Mouse (Mus musculus): ENCODE results near the gene Gjd3. TPM values are rescaled to one million over a fixed set of nuclear protein-coding genes. Genes with fewer than 3 reads are reported as not detected.

Gjd3 gene
- polyA plus RNA-seq, 1 experiment = 0.56 TPM

DNA sequence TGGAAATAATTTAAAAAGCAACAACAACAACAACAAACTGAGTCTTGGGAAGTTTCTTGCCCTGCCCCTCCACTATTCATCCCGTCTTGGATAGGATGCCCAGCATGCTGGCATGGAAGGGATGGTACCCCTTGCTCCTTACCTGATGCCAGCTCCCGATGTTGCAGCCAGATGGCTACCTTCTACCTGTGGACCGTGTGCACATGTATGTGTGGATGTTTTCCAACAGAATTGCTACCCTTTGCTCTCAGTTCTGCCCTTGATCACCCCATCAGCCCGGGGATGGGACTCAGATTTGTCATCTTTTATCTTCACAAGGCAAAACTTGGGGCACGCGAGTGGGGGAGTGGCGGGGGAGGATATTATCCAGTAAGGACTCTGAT, 44.1 kb downstream of the Gjd3 start:
- Histone ChIP-seq H3K27ac (ENCODE audit: insufficient read depth, low read length) (peak overlapping the region; percentile 85), H3K4me3 (ENCODE audit: extremely low read depth, insufficient read depth, insufficient read length) (peak overlapping the region; percentile 62), H3K4me1 (ENCODE audit: control insufficient read depth, insufficient read depth, insufficient read length) (peaks cover 38% of the 10 kb centered on the region; the same call in 1 of the 2 replicates), H3K36me3 (ENCODE audit: control insufficient read depth, insufficient read depth, low read length) (no peaks in the 10 kb centered on the region), H3K27me3 (ENCODE audit: control insufficient read depth, insufficient read depth, low read length) (no peaks in the 10 kb centered on the region)
- 45% methylated on average over 7 of the region's 7 CpGs for WGBS
- TF ChIP-seq POLR2A (IDR thresholded peaks at IDR 0.05; ENCODE audit: low read depth, low read length) = no peak
- TF ChIP-seq CTCF (IDR thresholded peaks at IDR 0.05; ENCODE audit: extremely low read depth, insufficient read depth, insufficient read length, insufficient replicate concordance) = no peak
- DNase-seq (ENCODE audit: low read depth in 1 of 2, low spot score in 2 of 2) = no peak

DNA sequence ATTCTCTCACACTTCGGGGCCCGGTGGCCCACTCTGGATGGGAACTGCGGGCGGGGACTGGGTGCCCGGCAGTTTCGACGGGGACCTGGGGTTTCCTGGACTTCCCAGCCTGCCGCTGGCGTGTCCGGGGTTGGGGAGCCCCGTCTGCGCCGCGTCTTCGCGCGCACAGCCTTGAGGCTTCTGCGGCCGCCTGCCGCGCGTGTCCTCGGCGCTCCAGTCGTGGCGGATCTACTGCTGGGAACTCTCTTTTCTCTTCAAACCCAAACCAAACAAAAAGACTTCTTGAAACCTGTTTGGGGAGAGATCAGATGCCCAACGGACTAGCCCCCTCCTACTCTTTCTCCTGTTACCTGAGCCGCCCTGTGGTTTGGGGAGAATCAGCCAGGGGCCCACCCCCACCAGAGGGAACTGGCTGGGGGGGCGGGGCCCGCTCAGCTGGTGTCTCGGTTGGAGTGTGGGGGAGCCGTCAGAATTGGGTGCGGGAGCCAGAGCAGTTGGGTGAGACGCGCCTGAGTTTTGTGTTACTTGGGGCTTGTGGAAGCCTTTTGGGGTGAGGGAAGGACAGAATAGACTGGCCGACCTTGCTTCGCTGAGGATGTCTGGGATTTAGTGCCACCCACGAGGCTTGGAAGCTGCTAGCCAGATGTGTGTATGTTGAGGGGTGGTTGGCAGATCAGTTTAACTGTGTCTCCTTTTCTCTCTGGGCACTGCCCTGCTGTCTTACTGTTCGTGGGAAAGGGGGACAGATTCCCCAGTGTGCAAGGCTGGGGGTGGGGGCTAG, 44.7 kb downstream of the Gjd3 start:
- peak in 1 of 2 experiments; percentile 66 for DNase-seq (ENCODE audit: low read depth in 1 of 2, low spot score in 2 of 2)

DNA sequence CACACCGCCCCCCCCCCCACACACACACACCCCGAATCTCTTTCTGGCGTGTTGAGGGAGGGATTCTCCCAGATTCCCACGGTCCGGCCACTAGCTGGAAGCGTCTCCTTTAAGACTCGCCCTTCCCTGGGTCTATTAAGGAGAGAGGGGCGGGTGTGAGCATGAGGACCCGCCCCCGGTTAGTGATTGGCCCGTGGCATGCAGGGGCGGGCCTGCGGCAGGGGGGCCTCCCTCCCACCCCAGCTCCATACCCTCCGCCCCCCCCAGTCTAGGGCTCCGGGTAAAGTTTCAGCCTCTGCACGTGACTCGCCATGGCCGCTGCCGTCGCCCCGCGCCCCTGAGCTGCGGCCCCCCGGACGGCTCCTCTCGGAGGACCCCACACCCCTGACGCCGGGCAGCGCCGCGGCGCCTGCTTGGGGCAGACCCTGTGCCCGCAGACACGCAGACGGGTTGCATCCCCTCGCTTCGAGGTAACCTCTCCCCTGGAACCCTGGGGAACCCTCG, 45.4 kb downstream of the Gjd3 start:
- H3K27me3 ChIP-seq (ENCODE audit: control insufficient read depth, insufficient read depth, low read length) = no peaks in the 10 kb centered on the region
- DNase-seq (ENCODE audit: low read depth in 1 of 2, low spot score in 2 of 2) = peak; percentile 76 to 89
- H3K4me1 ChIP-seq (ENCODE audit: control insufficient read depth, insufficient read depth, insufficient read length) = peaks cover 37% of the 10 kb centered on the region; the same call in 1 of the 2 replicates
- WGBS = under 1% methylated on average over 38 of the region's 38 CpGs
- no peaks in the 10 kb centered on the region for H3K36me3 ChIP-seq (ENCODE audit: control insufficient read depth, insufficient read depth, low read length)
- H3K4me3 ChIP-seq (ENCODE audit: extremely low read depth, insufficient read depth, insufficient read length) = peak overlapping the region; percentile 85
- H3K27ac ChIP-seq (ENCODE audit: insufficient read depth, low read length) = peak overlapping the region; percentile 85
- peak; percentile 24 for TF ChIP-seq POLR2A (IDR thresholded peaks at IDR 0.05; ENCODE audit: low read depth, low read length)
- TF ChIP-seq CTCF (IDR thresholded peaks at IDR 0.05; ENCODE audit: extremely low read depth, insufficient read depth, insufficient read length, insufficient replicate concordance) = no peak

More for the DNA sequence above, 44.7 kb downstream of the Gjd3 start:
- peaks cover 37% of the 10 kb centered on the region; the same call in 1 of the 2 replicates for H3K4me1 ChIP-seq (ENCODE audit: control insufficient read depth, insufficient read depth, insufficient read length)
- peak overlapping the region; percentile 85 for H3K27ac ChIP-seq (ENCODE audit: insufficient read depth, low read length)
- under 1% methylated on average over 39 of the region's 39 CpGs for WGBS
- peak overlapping the region; percentile 62 for H3K4me3 ChIP-seq (ENCODE audit: extremely low read depth, insufficient read depth, insufficient read length)
- H3K27me3 ChIP-seq (ENCODE audit: control insufficient read depth, insufficient read depth, low read length) = no peaks in the 10 kb centered on the region
- TF ChIP-seq POLR2A (IDR thresholded peaks at IDR 0.05; ENCODE audit: low read depth, low read length) (no peak), CTCF (IDR thresholded peaks at IDR 0.05; ENCODE audit: extremely low read depth, insufficient read depth, insufficient read length, insufficient replicate concordance) (no peak)
- no peaks in the 10 kb centered on the region for H3K36me3 ChIP-seq (ENCODE audit: control insufficient read depth, insufficient read depth, low read length)

DNA sequence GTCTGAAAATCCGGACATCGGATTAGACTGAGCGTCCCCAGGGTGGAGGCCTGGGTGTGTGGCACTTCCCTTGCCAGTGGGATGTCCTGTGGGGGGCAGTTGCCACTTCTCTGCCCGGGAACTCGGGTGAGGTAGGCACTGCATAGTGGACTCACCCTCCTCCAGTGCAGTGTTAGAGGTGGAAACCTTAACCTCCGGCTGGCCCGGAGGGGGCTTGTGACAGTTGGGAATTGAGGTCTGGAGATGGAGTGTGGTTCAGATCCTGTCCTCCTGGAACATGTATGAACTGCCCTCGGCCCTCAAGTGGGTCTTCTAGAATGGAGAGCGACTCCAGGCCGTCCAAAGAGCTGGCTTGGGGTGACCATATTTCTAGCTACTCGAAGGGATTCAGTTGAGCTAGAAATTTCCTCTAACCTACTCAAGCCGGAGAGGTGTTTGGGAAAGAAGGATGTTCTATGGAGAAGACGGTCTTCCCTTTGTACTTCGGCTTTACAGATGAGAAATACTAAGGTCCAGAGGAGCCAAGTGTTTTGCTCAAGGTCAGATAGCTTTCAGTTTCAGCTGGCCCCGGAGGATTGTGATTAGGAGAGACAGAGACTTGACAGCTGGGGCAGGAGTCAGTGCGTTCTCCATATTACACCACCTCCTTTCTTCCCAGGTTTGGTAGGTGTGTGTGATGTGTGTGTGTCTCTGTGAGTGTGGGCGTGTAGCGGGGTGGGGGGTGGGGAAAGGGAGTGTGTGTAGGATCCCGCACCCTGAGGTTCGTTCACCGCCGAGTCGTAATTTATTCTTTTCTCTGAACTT, 46.0 kb downstream of the Gjd3 start:
- H3K4me3 ChIP-seq (ENCODE audit: extremely low read depth, insufficient read depth, insufficient read length) = peak overlapping the region; percentile 85
- 16% methylated on average over 23 of the region's 23 CpGs for WGBS
- TF ChIP-seq CTCF (IDR thresholded peaks at IDR 0.05; ENCODE audit: extremely low read depth, insufficient read depth, insufficient read length, insufficient replicate concordance) = no peak
- TF ChIP-seq POLR2A (IDR thresholded peaks at IDR 0.05; ENCODE audit: low read depth, low read length) = no peak
- DNase-seq (ENCODE audit: low read depth in 1 of 2, low spot score in 2 of 2) = no peak
- H3K27me3 ChIP-seq (ENCODE audit: control insufficient read depth, insufficient read depth, low read length) = no peaks in the 10 kb centered on the region
- H3K4me1 ChIP-seq (ENCODE audit: control insufficient read depth, insufficient read depth, insufficient read length) = peaks cover 37% of the 10 kb centered on the region; the same call in 1 of the 2 replicates
- H3K36me3 ChIP-seq (ENCODE audit: control insufficient read depth, insufficient read depth, low read length) = no peaks in the 10 kb centered on the region
- H3K27ac ChIP-seq (ENCODE audit: insufficient read depth, low read length) = peak overlapping the region; percentile 81

DNA sequence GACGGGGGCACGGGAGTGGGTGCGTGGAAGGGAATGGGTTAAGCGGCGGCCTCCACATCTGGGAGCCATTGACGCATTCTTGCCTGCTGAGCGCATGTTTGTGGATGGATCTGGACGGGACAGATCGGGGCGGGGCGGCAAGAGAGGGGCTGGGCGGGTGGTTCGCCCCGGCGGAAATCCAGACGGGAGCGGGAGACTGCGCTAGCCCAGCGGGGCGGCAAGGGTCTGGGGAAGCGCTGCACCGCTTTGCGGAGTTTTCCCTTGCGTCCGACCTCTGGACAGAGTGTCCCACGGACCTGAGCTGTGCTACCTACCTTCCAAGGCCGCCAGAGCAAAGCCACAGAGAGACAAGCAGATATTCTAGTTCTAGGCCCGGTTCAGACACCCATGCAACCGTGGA, 46.6 kb downstream of the Gjd3 start:
- no peaks in the 10 kb centered on the region for H3K36me3 ChIP-seq (ENCODE audit: control insufficient read depth, insufficient read depth, low read length)
- peaks cover 41% of the 10 kb centered on the region; the same call in 1 of the 2 replicates for H3K4me1 ChIP-seq (ENCODE audit: control insufficient read depth, insufficient read depth, insufficient read length)
- no peak for TF ChIP-seq POLR2A (IDR thresholded peaks at IDR 0.05; ENCODE audit: low read depth, low read length)
- TF ChIP-seq CTCF (IDR thresholded peaks at IDR 0.05; ENCODE audit: extremely low read depth, insufficient read depth, insufficient read length, insufficient replicate concordance) = no peak
- peak overlapping the region; percentile 81 for H3K27ac ChIP-seq (ENCODE audit: insufficient read depth, low read length)
- no peaks in the 10 kb centered on the region for H3K27me3 ChIP-seq (ENCODE audit: control insufficient read depth, insufficient read depth, low read length)
- WGBS = 71% methylated on average over 29 of the region's 29 CpGs
- peak overlapping the region; percentile 85; the same call in 1 of the 2 replicates for H3K4me3 ChIP-seq (ENCODE audit: extremely low read depth, insufficient read depth, insufficient read length)
- no peak for DNase-seq (ENCODE audit: low read depth in 1 of 2, low spot score in 2 of 2)

DNA sequence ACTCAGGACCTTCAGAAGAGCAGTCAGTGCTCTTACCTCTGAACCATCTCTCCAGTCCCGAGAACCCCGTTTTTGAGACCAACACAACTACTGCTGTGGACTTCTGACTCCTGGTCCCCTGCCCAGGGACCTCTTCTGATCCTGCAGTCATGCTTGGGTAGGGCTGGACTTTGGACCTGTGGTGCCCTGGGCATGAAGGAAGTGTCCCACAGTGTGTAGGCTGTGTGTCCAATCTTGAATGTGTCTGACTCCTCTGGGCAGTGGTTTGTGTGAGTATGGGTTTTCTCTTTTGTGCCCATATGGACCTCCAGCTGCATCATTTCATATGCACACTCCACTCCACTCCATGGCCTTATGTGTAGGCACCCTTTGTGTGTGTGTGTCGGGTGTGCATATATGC, 47.7 kb downstream of the Gjd3 start:
- no peak overlapping the region for H3K27ac ChIP-seq (ENCODE audit: insufficient read depth, low read length)
- WGBS = 94% methylated on average over 3 of the region's 3 CpGs

More for the DNA sequence above, 47.7 kb downstream of the Gjd3 start:
- Histone ChIP-seq H3K36me3 (ENCODE audit: control insufficient read depth, insufficient read depth, low read length) (no peaks in the 10 kb centered on the region), H3K4me1 (ENCODE audit: control insufficient read depth, insufficient read depth, insufficient read length) (peaks cover 40% of the 10 kb centered on the region; the same call in 1 of the 2 replicates), H3K4me3 (ENCODE audit: extremely low read depth, insufficient read depth, insufficient read length) (no peak overlapping the region), H3K27me3 (ENCODE audit: control insufficient read depth, insufficient read depth, low read length) (no peaks in the 10 kb centered on the region)
- TF ChIP-seq POLR2A (IDR thresholded peaks at IDR 0.05; ENCODE audit: low read depth, low read length) = no peak
- no peak for TF ChIP-seq CTCF (IDR thresholded peaks at IDR 0.05; ENCODE audit: extremely low read depth, insufficient read depth, insufficient read length, insufficient replicate concordance)
- DNase-seq (ENCODE audit: low read depth in 1 of 2, low spot score in 2 of 2) = no peak

Measured in spleen, adult 2 months (tissue).